Mouse (Mus musculus) megakaryocyte, embryonic 14.5 days (primary cell): ENCODE measurements around the gene Cfd.

ENCODE experiments used
- FLI1 ChIP-seq: IDR thresholded peaks from 2 replicates; pipeline ENCODE4 v1.6.1; 2012; ENCODE audit warnings: low read length, inconsistent platforms, mixed read lengths
- GATA1 ChIP-seq: IDR thresholded peaks from 3 replicates; pipeline ENCODE4 v1.6.1; 2012; ENCODE audit warnings: mixed read lengths, low read length, inconsistent platforms, borderline replicate concordance

- TF ChIP-seq GATA1 (no peak), FLI1 (no peak)
Observed at GRCm38 (mm10) chr10:79900951-79901410, 10.3 kb downstream of the Cfd start.
